Mouse (Mus musculus) thymus, adult 2 months (tissue): Measurements from ENCODE around the gene Cnga3. TPM values are rescaled to one million over a fixed set of nuclear protein-coding genes. Genes with fewer than 3 reads are reported as not detected.

Experiments
- DNase-seq: peaks from one replicate; pipeline ENCODE4 v3.0.0; 2021
- H3K27ac ChIP-seq: fragments of 200-500 bp; 2 replicates; pipeline ENCODE4 v1.5.1; 2012; ENCODE audit warnings: low read length, control low read depth; ENCODE audit not compliant: control insufficient read depth, insufficient read depth
- H3K27me3 ChIP-seq: fragments of 200-500 bp; 2 replicates; pipeline ENCODE4 v1.6.1; 2012; ENCODE audit warnings: mild to moderate bottlenecking, low read length, moderate library complexity, mixed read lengths; ENCODE audit not compliant: control insufficient read depth, insufficient read depth
- H3K36me3 ChIP-seq: fragments of 200-500 bp; 2 replicates; pipeline ENCODE4 v1.6.1; 2012; ENCODE audit warnings: mild to moderate bottlenecking, low read length, moderate library complexity; ENCODE audit not compliant: control insufficient read depth, insufficient read depth
- H3K4me1 ChIP-seq: fragments of 200-500 bp; replicated peaks from 2 replicates; pipeline ENCODE4 v1.6.1; 2012; ENCODE audit warnings: low read length; ENCODE audit not compliant: control insufficient read depth, insufficient read depth
- H3K4me3 ChIP-seq: fragments of 200-500 bp; 2 replicates; pipeline ENCODE4 v1.5.1; 2012; ENCODE audit warnings: mild to moderate bottlenecking, low read length, control low read depth, moderate library complexity; ENCODE audit not compliant: control insufficient read depth, insufficient read depth
- CTCF ChIP-seq: fragments of 200-500 bp; IDR thresholded peaks from 2 replicates; pipeline ENCODE4 v1.5.1; 2012; ENCODE audit warnings: mild to moderate bottlenecking, control low read depth, low read length, moderate library complexity, borderline replicate concordance; ENCODE audit not compliant: control insufficient read depth, poor library complexity, insufficient read depth; ENCODE audit errors: extremely low read depth
- POLR2A ChIP-seq: fragments of 200-500 bp; IDR thresholded peaks from 2 replicates; pipeline ENCODE4 v1.6.1; 2012; ENCODE audit warnings: mild to moderate bottlenecking, low read length, control low read depth, moderate library complexity; ENCODE audit not compliant: control insufficient read depth, poor library complexity, insufficient read depth; ENCODE audit errors: extremely low read depth
- WGBS: fragments of 180-500 bp; shearing (Covaris S2); methylation state at CpG from one replicate; pipeline ENCODE4 v1.1.7; 2018; 5-methylcytosine and 5-hydroxymethylcytosine counted together
- polyA plus RNA-seq: library from polyadenylated mRNA; depleted of rRNA; stranded (reverse); fragments of >200 nt; gene quantifications from 2 replicates; pipeline ENCODE4 v1.2.3, GENCODE M21; 2012

Gene Cnga3
- polyA plus RNA-seq, 1 experiment = 0.09 TPM

GRCm38 (mm10) chr1:37250643-37251310 lies 36.5 kb downstream of the Cnga3 start:
- Histone ChIP-seq H3K4me3 (no peak overlapping the region), H3K4me1 (0 out of 2 replicates have a peak, but pooled peaks cover 4% of the 10 kb centered on the region), H3K36me3 (no peaks in the 10 kb centered on the region), H3K27me3 (no peaks in the 10 kb centered on the region), H3K27ac (no peak overlapping the region)
- TF ChIP-seq POLR2A = no peak
- TF ChIP-seq CTCF = peak; percentile 54; the same call in 1 of the 2 replicates
- DNase-seq = peak; percentile 66
- 44% methylated on average over 5 of the region's 5 CpGs for WGBS

- no peak overlapping the region for H3K27ac ChIP-seq
- H3K4me3 ChIP-seq = no peak overlapping the region
- DNase-seq = no peak
- 97% methylated on average over 2 of the region's 2 CpGs for WGBS
- H3K36me3 ChIP-seq = no peaks in the 10 kb centered on the region
- TF ChIP-seq CTCF (no peak), POLR2A (no peak)
- H3K4me1 ChIP-seq = 0 out of 2 replicates have a peak, but pooled peaks cover 4% of the 10 kb centered on the region
- no peaks in the 10 kb centered on the region for H3K27me3 ChIP-seq
Observed at GRCm38 (mm10) chr1:37258443-37258842, 44.2 kb downstream of the Cnga3 start.

GRCm38 (mm10) chr1:37272464-37272863 lies 58.2 kb downstream of the Cnga3 start:
- 7% methylated on average over 7 of the region's 7 CpGs for WGBS
- peak; percentile 56 for DNase-seq
- TF ChIP-seq POLR2A (no peak), CTCF (no peak)
- Histone ChIP-seq H3K36me3 (no peaks in the 10 kb centered on the region), H3K27ac (no peak overlapping the region), H3K4me1 (no peaks in the 10 kb centered on the region), H3K4me3 (no peak overlapping the region), H3K27me3 (no peaks in the 10 kb centered on the region)

DNA sequence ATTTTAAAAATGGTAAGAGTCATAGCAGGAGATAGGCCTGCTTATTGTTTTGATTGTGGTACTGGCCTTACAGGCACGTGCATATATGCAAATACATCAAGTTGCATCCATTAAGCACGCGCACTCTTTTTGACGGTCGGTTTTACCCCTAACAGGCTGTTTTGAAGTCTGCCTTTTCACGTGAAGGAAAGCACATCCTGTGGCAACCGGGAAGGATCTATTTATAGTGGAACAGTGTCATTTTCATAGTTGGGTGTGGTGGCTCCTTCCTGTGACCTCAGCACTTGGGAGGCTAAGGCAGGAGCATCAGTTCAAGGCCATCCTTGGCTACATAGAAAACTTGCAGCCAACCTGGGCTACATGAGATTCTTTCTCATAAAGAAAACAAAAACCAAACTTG lies 72.3 kb downstream of the Cnga3 start:
- Histone ChIP-seq H3K27me3 (no peaks in the 10 kb centered on the region), H3K27ac (no peak overlapping the region), H3K4me1 (no peaks in the 10 kb centered on the region; the same call in 1 of the 2 replicates), H3K36me3 (no peaks in the 10 kb centered on the region), H3K4me3 (no peak overlapping the region)
- WGBS = 42% methylated on average over 7 of the region's 7 CpGs
- TF ChIP-seq POLR2A (no peak), CTCF (no peak)
- DNase-seq = no peak

- Histone ChIP-seq H3K4me3 (no peak overlapping the region), H3K4me1 (no peaks in the 10 kb centered on the region; the same call in 1 of the 2 replicates), H3K27ac (no peak overlapping the region), H3K36me3 (no peaks in the 10 kb centered on the region), H3K27me3 (no peaks in the 10 kb centered on the region)
- DNase-seq = no peak
- WGBS = 86% methylated on average over 1 of the region's 1 CpGs
- TF ChIP-seq CTCF (no peak), POLR2A (no peak)
Observed at GRCm38 (mm10) chr1:37287748-37288147, 73.5 kb downstream of the Cnga3 start.

DNA sequence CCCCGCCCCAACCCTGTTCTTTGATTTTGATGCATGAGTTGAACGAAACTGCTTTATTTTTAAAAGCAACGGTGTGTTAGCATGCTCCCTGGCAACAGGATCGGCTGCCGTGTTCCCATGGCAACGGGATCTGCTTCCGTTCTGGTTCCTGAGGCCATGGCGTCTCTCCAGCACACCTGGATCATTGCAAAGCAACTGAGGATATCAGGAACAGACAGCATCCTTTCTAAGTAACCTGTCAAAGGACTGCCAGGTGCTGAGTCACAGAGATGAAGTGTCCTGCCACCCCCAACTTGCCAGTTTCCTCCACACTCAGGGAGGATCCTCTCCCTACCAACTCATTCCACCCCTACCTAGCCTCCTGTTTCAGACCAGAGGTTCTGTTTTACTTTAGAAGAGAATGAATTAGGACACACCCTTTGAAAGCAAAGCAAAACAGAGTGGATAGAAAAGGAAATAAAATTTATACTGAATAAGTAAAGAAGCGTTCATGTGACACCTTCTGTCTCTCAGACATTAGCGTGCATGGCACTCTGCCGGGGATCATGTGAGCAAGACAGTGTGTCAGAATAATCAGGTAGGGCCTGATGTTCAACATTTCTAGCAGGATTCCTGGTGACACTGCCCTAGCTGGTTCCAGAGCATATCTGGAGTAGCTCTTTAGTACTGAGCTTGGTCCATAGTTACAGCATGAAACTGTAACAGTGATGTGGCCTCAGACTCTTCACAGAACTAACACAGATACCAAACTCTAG lies 74.1 kb downstream of the Cnga3 start:
- Histone ChIP-seq H3K4me3 (no peak overlapping the region), H3K27me3 (no peaks in the 10 kb centered on the region), H3K36me3 (no peaks in the 10 kb centered on the region), H3K27ac (no peak overlapping the region), H3K4me1 (no peaks in the 10 kb centered on the region; the same call in 1 of the 2 replicates)
- 88% methylated on average over 11 of the region's 11 CpGs for WGBS
- TF ChIP-seq POLR2A (no peak), CTCF (no peak)
- DNase-seq = no peak
